Mouse (Mus musculus) lung, postnatal 0 days (tissue): ENCODE measurements around the gene Tppp3.
A peak's percentile ranks its signal among the peaks of the same experiment; 100 is the strongest.

Experiments used
- CTCF ChIP-seq: IDR thresholded peaks from 2 replicates; pipeline ENCODE4 v1.5.1; 2016; ENCODE audit warnings: antibody characterized with exemption, mild to moderate bottlenecking
- EP300 ChIP-seq: IDR thresholded peaks from 2 replicates; pipeline ENCODE4 v1.6.1; 2016; ENCODE audit warnings: antibody characterized with exemption, mild to moderate bottlenecking, control low read depth

DNA sequence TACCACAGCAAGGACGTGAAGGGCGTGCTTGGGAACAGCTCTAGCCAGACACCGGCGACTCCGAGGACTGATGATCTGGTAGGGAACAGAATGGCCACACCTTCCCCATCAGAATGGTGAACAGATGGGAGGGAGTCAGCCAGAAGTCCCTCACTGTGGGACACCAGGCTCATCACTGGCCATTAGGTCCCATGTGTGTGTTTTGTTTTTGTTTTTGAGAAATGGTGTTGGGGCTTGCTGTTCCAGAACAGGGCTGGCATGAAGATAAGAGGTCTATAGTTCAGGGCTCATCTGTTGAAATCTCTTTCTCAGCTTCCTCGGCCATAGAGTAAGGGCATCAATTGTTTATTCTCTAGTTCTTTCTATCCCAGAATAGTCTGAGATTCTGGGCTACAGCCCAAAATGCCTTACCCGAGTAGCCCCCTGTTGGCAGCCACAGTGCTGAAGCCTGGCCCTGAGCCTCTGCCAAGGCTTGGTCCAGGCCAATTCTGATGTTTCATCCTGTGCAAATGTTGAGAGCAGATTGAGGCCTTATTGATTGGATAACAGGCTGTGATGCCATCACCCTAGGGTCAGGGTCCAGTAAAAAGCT, 4.5 kb downstream of the Tppp3 start:
- TF ChIP-seq CTCF (0 out of 2 replicates have a peak, but pooled peaks have one; percentile 13), EP300 (no peak)
